Mouse (Mus musculus): ENCODE measurements around the gene Bpnt1. TPM values are rescaled to one million over a fixed set of nuclear protein-coding genes. Genes with fewer than 3 reads are reported as not detected.

Bpnt1 gene
- total and polyA plus RNA-seq, 2 experiments from 2014 or later = 64.9 to 78.2 TPM

- H3K36me3 ChIP-seq (ENCODE audit: insufficient read depth, low read length) = peaks cover 24% of the 10 kb centered on the region
- ATAC-seq (ENCODE audit: low FRiP score) = no peak
- H3K9ac ChIP-seq (replicated peaks; ENCODE audit: low read length, poor library complexity, severe bottlenecking) = no peak overlapping the region
- H3K4me3 ChIP-seq (ENCODE audit: low read depth, low read length) = no peak overlapping the region
- no peak overlapping the region for H3K4me2 ChIP-seq (ENCODE audit: low read depth, low read length, poor library complexity, severe bottlenecking)
- H3K27me3 ChIP-seq (ENCODE audit: insufficient read depth, low read length) = no peaks in the 10 kb centered on the region
- H3K9me3 ChIP-seq (ENCODE audit: low read length) = no peaks in the 10 kb centered on the region
- TF ChIP-seq CTCF (IDR thresholded peaks at IDR 0.05) = no peak
- 98% methylated on average over 12 of the region's 12 CpGs for WGBS
- no peaks in the 10 kb centered on the region for H3K4me1 ChIP-seq (ENCODE audit: insufficient read depth, low read length)
- no peak overlapping the region for H3K27ac ChIP-seq (ENCODE audit: low read depth, low read length)
- DNase-seq (ENCODE audit: low spot score) = no peak
Measured at GRCm38 (mm10) chr1:185306836-185307235, 25.1 kb upstream of the Bpnt1 start.

GRCm38 (mm10) chr1:185307645-185308044, 24.3 kb upstream of the Bpnt1 start:
- H3K4me1 ChIP-seq (ENCODE audit: insufficient read depth, low read length) = no peaks in the 10 kb centered on the region
- H3K9me3 ChIP-seq (ENCODE audit: low read length) = no peaks in the 10 kb centered on the region
- no peak overlapping the region for H3K4me2 ChIP-seq (ENCODE audit: low read depth, low read length, poor library complexity, severe bottlenecking)
- no peak overlapping the region for H3K4me3 ChIP-seq (ENCODE audit: low read depth, low read length)
- DNase-seq (ENCODE audit: low spot score) (no peak), ATAC-seq (ENCODE audit: low FRiP score) (no peak)
- H3K36me3 ChIP-seq (ENCODE audit: insufficient read depth, low read length) = peaks cover 26% of the 10 kb centered on the region
- no peaks in the 10 kb centered on the region for H3K27me3 ChIP-seq (ENCODE audit: insufficient read depth, low read length)
- no peak overlapping the region for H3K27ac ChIP-seq (ENCODE audit: low read depth, low read length)
- WGBS = 96% methylated on average over 7 of the region's 7 CpGs
- H3K9ac ChIP-seq (replicated peaks; ENCODE audit: low read length, poor library complexity, severe bottlenecking) = no peak overlapping the region
- TF ChIP-seq CTCF (IDR thresholded peaks at IDR 0.05) = no peak

DNA sequence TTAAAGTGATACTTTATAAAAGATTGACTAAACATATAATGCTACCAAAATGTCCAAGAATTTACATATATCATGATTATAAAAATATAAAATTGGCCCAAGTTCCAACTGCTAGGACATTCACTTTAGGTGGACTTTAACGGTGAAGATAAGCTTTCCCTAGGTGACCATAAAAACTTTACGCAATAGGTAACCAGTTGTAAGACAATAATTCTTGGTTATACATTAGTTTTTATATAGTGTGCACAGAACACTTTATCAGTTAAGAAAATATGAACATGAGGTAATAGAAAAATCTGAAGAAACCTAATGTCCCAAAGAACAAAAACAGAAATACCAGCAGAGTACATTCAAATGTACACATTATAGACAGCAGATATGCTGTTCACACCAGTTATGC, 23.6 kb upstream of the Bpnt1 start:
- Histone ChIP-seq H3K36me3 (ENCODE audit: insufficient read depth, low read length) (peaks cover 27% of the 10 kb centered on the region), H3K27ac (ENCODE audit: low read depth, low read length) (no peak overlapping the region), H3K4me3 (ENCODE audit: low read depth, low read length) (no peak overlapping the region), H3K9ac (replicated peaks; ENCODE audit: low read length, poor library complexity, severe bottlenecking) (no peak overlapping the region), H3K4me1 (ENCODE audit: insufficient read depth, low read length) (no peaks in the 10 kb centered on the region), H3K9me3 (ENCODE audit: low read length) (no peaks in the 10 kb centered on the region), H3K27me3 (ENCODE audit: insufficient read depth, low read length) (no peaks in the 10 kb centered on the region), H3K4me2 (ENCODE audit: low read depth, low read length, poor library complexity, severe bottlenecking) (no peak overlapping the region)
- 97% methylated on average over 2 of the region's 2 CpGs for WGBS
- DNase-seq (ENCODE audit: low spot score) = no peak
- no peak for ATAC-seq (ENCODE audit: low FRiP score)
- TF ChIP-seq CTCF (IDR thresholded peaks at IDR 0.05) = no peak

DNA sequence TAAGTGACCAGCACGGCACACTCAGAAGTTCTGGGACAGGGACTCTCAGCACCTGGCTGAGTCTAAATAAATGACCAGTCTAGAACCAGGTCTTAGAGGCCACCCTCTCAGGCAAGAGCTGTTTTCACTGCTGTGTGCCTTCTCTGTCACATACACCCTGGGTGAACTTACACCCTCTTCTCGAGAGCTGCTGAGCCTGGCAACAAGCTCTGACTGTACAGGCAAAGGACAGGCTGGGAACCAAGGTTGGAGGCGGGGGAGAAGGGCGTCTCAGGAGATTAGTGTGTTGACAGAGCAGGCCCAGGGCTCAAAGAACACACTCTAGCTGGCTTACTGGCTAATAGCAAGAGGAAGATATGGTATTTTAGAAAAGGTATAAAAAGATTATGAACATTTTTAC, 23.0 kb upstream of the Bpnt1 start:
- Histone ChIP-seq H3K27ac (ENCODE audit: low read depth, low read length) (no peak overlapping the region), H3K4me3 (ENCODE audit: low read depth, low read length) (no peak overlapping the region), H3K4me2 (ENCODE audit: low read depth, low read length, poor library complexity, severe bottlenecking) (no peak overlapping the region), H3K9ac (replicated peaks; ENCODE audit: low read length, poor library complexity, severe bottlenecking) (no peak overlapping the region), H3K9me3 (ENCODE audit: low read length) (no peaks in the 10 kb centered on the region), H3K36me3 (ENCODE audit: insufficient read depth, low read length) (peaks cover 33% of the 10 kb centered on the region), H3K4me1 (ENCODE audit: insufficient read depth, low read length) (no peaks in the 10 kb centered on the region), H3K27me3 (ENCODE audit: insufficient read depth, low read length) (no peaks in the 10 kb centered on the region)
- no peak for DNase-seq (ENCODE audit: low spot score)
- WGBS = 67% methylated on average over 4 of the region's 4 CpGs
- ATAC-seq (ENCODE audit: low FRiP score) = no peak
- TF ChIP-seq CTCF (IDR thresholded peaks at IDR 0.05) = no peak

GRCm38 (mm10) chr1:185311949-185312348, 20.0 kb upstream of the Bpnt1 start:
- 93% methylated on average over 9 of the region's 9 CpGs for WGBS
- TF ChIP-seq CTCF (IDR thresholded peaks at IDR 0.05) = no peak

DNA sequence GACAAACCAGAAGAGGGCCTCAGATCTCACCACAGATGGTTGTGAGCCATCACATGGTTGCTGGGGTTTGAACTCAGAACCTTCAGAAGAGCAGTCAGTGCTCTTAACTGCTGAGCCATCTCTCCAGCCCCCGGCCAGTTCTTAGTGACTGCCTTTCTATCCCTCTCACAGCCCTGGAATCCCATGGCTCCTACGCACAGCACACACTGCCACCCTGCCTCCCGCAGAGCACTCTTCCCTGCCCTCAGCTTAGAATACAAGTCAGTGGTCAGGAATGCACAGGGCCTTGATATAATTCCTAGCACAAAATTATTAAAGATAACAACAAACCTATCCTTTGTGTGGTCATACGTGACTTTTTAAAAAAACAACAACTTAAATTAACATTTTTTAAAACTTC, 17.4 kb upstream of the Bpnt1 start:
- Histone ChIP-seq H3K27ac (ENCODE audit: low read depth, low read length) (no peak overlapping the region), H3K36me3 (ENCODE audit: insufficient read depth, low read length) (peaks cover 43% of the 10 kb centered on the region), H3K4me1 (ENCODE audit: insufficient read depth, low read length) (no peaks in the 10 kb centered on the region), H3K9me3 (ENCODE audit: low read length) (no peaks in the 10 kb centered on the region), H3K27me3 (ENCODE audit: insufficient read depth, low read length) (no peaks in the 10 kb centered on the region), H3K9ac (replicated peaks; ENCODE audit: low read length, poor library complexity, severe bottlenecking) (no peak overlapping the region), H3K4me3 (ENCODE audit: low read depth, low read length) (no peak overlapping the region), H3K4me2 (ENCODE audit: low read depth, low read length, poor library complexity, severe bottlenecking) (no peak overlapping the region)
- TF ChIP-seq CTCF (IDR thresholded peaks at IDR 0.05) = no peak
- ATAC-seq (ENCODE audit: low FRiP score) (no peak), DNase-seq (ENCODE audit: low spot score) (no peak)
- WGBS = 95% methylated on average over 4 of the region's 4 CpGs

More at GRCm38 (mm10) chr1:185311949-185312348, 20.0 kb upstream of the Bpnt1 start:
- Histone ChIP-seq H3K27me3 (ENCODE audit: insufficient read depth, low read length) (no peaks in the 10 kb centered on the region), H3K9ac (replicated peaks; ENCODE audit: low read length, poor library complexity, severe bottlenecking) (no peak overlapping the region), H3K27ac (ENCODE audit: low read depth, low read length) (no peak overlapping the region), H3K4me1 (ENCODE audit: insufficient read depth, low read length) (no peaks in the 10 kb centered on the region), H3K9me3 (ENCODE audit: low read length) (no peaks in the 10 kb centered on the region), H3K36me3 (ENCODE audit: insufficient read depth, low read length) (peaks cover 40% of the 10 kb centered on the region), H3K4me2 (ENCODE audit: low read depth, low read length, poor library complexity, severe bottlenecking) (no peak overlapping the region), H3K4me3 (ENCODE audit: low read depth, low read length) (no peak overlapping the region)
- DNase-seq (ENCODE audit: low spot score) = no peak
- ATAC-seq (ENCODE audit: low FRiP score) = no peak

All from midbrain, postnatal 0 days (tissue).